Mouse (Mus musculus) heart, adult 2 months (tissue): Measurements from ENCODE around the gene Zdhhc24.

ENCODE experiments used
- CTCF ChIP-seq: fragments of 200-600 bp; IDR thresholded peaks from 2 replicates; pipeline ENCODE4 v1.8.1; 2022; ENCODE audit warnings: antibody characterized with exemption, mild to moderate bottlenecking, moderate library complexity
- POLR2A ChIP-seq: fragments of 200-500 bp; IDR thresholded peaks from 2 replicates; pipeline ENCODE4 v1.6.1; 2011; ENCODE audit warnings: mild to moderate bottlenecking, low read depth, low read length, control low read depth; ENCODE audit not compliant: insufficient read depth

DNA sequence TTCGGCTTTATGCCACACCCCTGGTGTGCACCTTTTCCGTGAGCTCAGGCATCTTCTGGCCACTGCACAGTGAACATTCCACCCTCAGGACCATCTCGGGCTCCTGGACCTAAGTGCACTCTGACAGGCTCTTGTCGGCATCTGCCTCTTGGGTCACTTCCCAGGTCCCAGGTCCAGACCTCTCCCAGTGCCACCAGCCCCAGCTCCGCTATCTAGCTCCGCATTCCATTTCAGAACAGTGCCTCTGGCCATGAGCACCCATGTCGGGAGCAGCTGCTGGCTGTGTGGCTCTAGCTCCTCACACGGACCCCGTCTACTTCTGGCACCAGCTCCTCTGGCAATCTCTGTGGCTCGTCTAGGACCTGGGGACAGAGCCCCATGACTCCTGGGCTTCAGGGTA, 11.3 kb downstream of the Zdhhc24 start:
- no peak for TF ChIP-seq CTCF
- TF ChIP-seq POLR2A: no peak
